Mouse (Mus musculus): ENCODE data around the gene Abcc4.

The Abcc4 gene

GRCm38 (mm10) chr14:118712889-118713288 is 6.9 kb upstream of the Abcc4 start:
- no peak for DNase-seq (ENCODE audit: low spot score)

DNA sequence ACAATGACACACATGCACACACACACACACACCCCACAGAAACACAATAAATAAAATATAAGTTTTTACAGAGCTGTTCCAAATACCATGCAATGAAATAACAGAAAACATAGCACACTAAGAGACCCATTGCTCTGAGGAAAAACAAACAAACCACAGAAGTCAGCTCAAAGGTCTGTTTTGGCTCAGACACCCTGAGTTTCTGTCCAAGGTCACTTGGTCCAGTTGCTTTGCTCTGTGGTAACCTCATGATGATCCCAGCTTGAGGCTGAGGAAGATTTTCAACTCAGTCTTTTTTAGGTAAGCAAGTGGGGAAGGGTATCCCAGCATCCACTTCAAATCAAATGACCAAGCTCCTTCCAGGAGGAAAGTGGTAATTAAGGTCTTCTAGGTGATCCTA is 4.9 kb upstream of the Abcc4 start:
- DNase-seq (ENCODE audit: low spot score): no peak

DNA sequence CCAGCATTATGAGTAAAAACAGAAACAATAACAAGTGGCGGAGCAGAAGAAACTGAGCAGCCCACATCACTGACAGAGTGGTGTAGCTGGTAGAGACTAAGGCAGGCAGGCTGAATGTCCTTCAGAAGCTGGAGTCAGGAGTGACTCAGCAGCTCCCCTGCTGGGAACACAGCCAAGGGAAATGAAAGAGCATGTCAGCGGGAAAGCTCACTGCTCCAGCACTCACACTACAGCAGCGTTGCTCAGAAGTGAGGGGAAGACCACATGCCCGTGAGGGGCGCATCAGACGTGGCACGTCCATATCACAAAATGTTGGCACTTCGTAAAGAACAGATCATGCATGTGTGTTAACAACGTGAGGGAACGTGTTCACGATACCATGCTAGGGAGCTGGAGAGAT is 3.7 kb upstream of the Abcc4 start:
- peak; percentile 82 for DNase-seq (ENCODE audit: low spot score)

GRCm38 (mm10) chr14:118708126-118708525 is 2.1 kb upstream of the Abcc4 start:
- no peak for DNase-seq (ENCODE audit: low spot score)

- DNase-seq (ENCODE audit: low spot score): no peak
These were observed 943 bp upstream of the Abcc4 start for GRCm38 (mm10) chr14:118706962-118707361.

DNA sequence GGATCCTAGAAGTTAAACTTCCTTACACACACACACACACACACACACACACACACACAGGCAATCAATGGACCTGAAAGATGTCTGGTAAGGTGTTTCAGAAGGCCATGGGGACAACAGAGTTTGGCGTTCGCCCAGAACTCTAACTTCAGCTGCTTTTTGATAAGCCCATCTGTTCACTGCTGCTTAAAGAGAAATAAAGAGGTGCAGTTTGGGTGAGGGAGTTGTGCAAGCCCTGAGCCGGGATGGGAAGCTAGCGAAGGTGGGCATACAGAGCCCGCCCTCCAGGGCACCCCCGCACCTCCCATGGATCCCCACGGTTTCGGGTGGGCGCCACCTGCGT is 583 bp downstream of the Abcc4 start:
- DNase-seq (ENCODE audit: low spot score): no peak

GRCm38 (mm10) chr14:118703363-118703762 is 2.7 kb downstream of the Abcc4 start:
- DNase-seq (ENCODE audit: low spot score): no peak

- no peak for DNase-seq (ENCODE audit: low spot score)
These were observed 3.9 kb downstream of the Abcc4 start for GRCm38 (mm10) chr14:118701991-118702608.

DNA sequence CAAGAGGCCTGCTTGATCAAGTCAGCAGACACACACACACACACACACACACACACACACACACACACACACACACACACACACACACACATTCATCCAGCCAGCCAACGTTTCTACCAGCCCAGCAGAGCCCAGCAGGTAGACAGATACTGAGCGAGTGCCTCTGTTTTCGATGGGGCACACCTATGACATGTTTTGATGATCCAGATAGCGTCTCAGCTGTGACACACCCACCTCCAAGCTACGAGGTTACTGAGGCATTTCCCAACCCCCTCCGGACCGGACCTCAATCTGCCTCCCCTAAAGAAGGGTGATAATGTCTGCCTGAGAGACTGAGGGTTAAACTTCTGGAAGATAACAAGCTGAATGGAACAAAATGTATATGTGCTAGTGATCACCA is 5.4 kb downstream of the Abcc4 start:
- no peak for DNase-seq (ENCODE audit: low spot score)

DNA sequence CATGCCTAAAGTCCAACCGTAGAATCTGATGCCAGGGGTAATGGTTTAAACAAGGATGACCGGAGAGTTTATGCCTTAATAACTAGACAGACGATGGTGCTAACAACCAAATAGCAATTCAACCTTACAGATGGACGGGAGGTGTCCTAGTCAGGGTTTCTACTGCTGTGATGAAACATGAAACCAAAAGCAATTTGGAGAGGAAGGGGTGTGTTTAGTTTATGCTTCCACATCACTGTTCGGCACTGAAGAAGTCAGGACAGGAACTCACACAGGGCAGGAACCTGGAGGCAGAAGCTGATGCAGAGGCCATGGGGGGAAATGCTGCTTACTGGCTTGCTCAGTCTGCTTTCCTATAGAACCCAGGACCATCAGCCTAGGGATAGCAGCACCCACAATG is 6.1 kb downstream of the Abcc4 start:
- no peak for DNase-seq (ENCODE audit: low spot score)

GRCm38 (mm10) chr14:118699508-118699907 is 6.5 kb downstream of the Abcc4 start:
- no peak for DNase-seq (ENCODE audit: low spot score)

- no peak for DNase-seq (ENCODE audit: low spot score)
These were observed 9.3 kb downstream of the Abcc4 start for GRCm38 (mm10) chr14:118696556-118697289.

DNA sequence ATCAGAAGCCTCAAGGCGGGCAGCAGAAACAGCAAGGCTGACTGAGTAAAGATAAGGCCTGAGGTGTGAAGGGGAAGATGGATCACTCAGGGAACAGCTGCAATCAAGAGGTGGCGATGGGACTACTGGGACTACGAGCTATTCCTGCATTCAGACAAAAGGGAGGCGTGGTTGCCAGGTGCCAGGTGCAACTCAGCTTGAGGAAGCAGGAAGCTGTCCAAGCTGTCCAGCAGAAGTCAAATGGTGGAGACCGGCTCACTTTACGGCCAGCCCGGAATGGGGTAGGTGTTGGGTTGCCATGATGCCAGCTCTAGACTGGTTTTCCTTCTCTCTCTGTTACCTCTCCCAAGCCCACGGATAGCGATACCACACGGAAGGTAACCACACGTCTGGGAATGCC is 10.2 kb downstream of the Abcc4 start:
- DNase-seq (ENCODE audit: low spot score): no peak

GRCm38 (mm10) chr14:118694321-118694720 is 11.7 kb downstream of the Abcc4 start:
- DNase-seq (ENCODE audit: low spot score): no peak

DNA sequence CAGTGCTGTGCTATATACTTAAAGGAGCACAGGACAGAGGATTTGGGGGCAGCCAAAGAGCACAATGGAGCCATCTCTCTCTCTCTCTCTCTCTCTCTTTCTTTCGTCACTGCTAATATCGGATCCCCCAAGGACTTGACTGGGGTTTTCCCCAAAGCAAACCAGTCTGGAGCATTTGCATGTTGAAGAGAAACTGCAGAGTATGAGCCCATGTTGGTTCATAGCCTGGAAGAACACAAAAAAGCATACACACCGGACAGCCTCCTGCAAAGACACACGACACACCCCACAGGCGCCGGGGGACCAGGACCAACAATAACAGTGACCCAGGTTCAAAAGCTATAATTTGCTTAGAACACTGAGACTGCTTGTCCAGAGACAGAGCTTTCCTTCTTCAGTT is 14.1 kb downstream of the Abcc4 start:
- no peak for DNase-seq (ENCODE audit: low spot score)

- DNase-seq (ENCODE audit: low spot score): no peak
These were observed 14.6 kb downstream of the Abcc4 start for GRCm38 (mm10) chr14:118691404-118691803.

DNA sequence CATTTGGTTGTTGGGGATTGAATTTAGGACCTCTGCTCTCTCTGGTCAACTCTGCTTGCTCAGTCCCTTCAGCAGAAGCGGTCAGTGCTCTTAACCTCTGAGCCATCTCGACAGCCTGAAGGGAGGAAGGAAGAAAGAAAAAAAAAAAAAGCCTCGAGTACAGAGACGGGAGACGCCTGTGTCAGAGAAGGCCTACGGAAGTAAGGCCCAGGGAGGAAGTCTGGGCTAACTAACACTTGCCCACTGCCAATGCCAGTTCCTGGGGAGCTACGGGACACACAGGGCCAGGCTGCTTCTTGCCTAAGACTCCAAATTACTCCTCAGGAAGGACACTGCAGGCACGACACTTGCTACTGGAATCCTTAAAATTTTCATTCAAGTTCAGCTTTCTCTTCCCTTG is 15.1 kb downstream of the Abcc4 start:
- DNase-seq (ENCODE audit: low spot score): no peak

DNA sequence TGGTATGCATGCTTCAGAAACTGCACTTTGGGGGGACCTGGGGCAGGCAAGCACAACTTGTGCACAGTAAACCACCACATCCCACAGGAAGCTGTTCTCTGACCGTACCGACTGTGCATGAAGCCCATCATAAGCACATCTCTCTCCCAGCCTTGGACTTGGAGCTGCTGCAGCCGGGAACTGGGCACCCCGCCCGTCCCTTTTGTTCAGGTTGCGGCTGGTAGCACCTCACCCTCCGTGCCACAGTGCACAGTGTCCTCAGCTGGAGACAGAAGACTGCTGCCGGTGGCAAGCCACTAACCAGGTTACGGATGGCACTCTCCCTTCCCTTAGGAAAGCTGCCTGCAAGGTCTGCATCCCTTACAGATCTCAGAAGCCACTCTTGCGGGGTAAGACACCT is 15.7 kb downstream of the Abcc4 start:
- DNase-seq (ENCODE audit: low spot score): no peak

- no peak for DNase-seq (ENCODE audit: low spot score)
These were observed 17.4 kb downstream of the Abcc4 start for GRCm38 (mm10) chr14:118688643-118689042.

DNA sequence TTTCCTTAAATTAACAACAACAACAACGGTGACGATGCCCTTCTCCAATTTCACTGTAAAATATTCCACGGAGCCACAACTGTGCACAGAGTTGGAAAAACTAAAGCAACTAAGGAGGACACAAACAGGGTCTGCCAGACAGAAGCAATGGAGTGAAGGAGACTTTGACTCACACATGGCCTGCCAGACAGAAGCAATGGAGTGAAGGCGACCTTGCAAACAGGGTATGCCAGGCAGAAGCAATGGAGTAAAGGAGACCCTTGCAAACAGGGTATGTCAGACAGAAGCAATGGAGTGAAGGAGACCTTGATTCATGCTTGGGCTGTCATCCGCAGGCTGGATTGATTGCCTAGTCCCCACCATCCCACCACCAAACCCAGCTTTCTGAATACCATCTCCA is 19.2 kb downstream of the Abcc4 start:
- peak; percentile 61 for DNase-seq (ENCODE audit: low spot score)

DNA sequence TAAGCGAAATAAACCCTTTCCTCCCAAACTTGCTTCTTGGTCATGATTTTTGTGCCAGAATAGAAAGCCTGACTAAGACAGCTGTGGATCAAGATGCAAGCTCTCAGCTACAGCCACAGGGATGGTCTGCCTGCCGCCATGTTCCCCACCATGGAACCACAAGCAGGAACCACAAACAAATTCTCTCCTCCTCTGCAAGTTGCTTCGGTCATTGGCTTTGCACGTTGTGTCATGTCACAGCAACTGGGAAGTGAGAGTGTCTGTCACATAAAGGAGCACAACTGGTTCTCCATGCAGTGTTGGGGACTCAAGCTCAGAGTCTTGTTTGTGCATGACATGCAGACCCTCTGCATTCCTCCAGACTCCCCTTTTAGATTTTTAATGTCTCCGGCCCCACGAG is 20.4 kb downstream of the Abcc4 start:
- no peak for DNase-seq (ENCODE audit: low spot score)

- no peak for DNase-seq (ENCODE audit: low spot score)
These were observed 23.5 kb downstream of the Abcc4 start for GRCm38 (mm10) chr14:118682339-118683034.

- DNase-seq (ENCODE audit: low spot score): no peak
These were observed 24.9 kb downstream of the Abcc4 start for GRCm38 (mm10) chr14:118681087-118681486.

Measured in embryo, embryonic 10 days (tissue).